Mouse (Mus musculus) liver, embryonic 14.5 days (tissue): ENCODE results near the gene Tead2.
A peak's percentile ranks its signal among the peaks of the same experiment; 100 is the strongest.

Source experiments
- CTCF ChIP-seq: IDR thresholded peaks from 2 replicates; pipeline ENCODE4 v1.5.1; 2016; ENCODE audit warnings: antibody characterized with exemption, low read depth, control low read depth
- EP300 ChIP-seq: IDR thresholded peaks from 2 replicates; pipeline ENCODE4 v1.6.1; 2016; ENCODE audit warnings: antibody characterized with exemption, low read depth

DNA sequence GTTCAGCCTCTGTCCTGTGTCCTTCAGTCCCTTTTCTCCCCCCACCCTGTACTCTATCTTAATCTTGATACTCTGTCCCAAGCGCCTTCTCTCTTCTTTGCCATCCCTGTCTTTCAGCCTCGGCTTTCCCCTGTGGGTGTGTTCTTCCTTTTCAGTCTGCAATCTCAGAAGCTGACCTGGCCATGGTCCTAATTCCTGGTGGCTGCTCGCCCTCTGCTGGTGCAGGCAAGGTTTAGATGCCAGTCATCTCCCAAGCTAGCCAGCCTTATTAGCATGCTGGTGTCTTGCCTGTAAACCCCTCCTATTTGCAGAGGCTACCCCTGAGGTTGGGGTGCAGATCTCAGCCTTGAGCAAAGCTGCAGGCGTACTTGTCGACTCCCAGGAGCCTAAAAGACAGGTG is 17.1 kb upstream of the Tead2 start:
- TF ChIP-seq CTCF = peak; percentile 80
- TF ChIP-seq EP300 = no peak
